Mouse (Mus musculus) MEL (cell line): ENCODE results near the gene Gstp1. TPM values are rescaled to one million over a fixed set of nuclear protein-coding genes. Genes with fewer than 3 reads are reported as not detected.
"Not testable (repeated sequence)": the region's sequence is repeated elsewhere in the genome, so short reads cannot be mapped to it uniquely, and the experiment has no call there.

ENCODE experiments used
- DNase-seq: peaks from one replicate; pipeline ENCODE4 v3.0.0; 2011; ENCODE audit warnings: low read depth, low spot score
- H3K27ac ChIP-seq: 2 replicates; pipeline ENCODE4 v1.5.1; 2012; ENCODE audit warnings: low read depth, mild to moderate bottlenecking, control low read depth, low read length, moderate library complexity; ENCODE audit not compliant: control insufficient read depth
- H3K27me3 ChIP-seq, 2 experiments: fragments of 150-350 bp in 1 of 2; sonication (generic) in 1 of 2; 2 replicates each; pipeline ENCODE4 v1.6.1; 2012; ENCODE audit warnings: low read length in 2 of 2, mild to moderate bottlenecking in 2 of 2, improper control_type of control experiment in 1 of 2, moderate library complexity in 1 of 2; ENCODE audit not compliant: insufficient read depth in 2 of 2, control insufficient read depth in 1 of 2
- H3K36me3 ChIP-seq, 2 experiments: 2 replicates each; pipeline ENCODE4 v1.6.1; 2012 to 2014; ENCODE audit warnings: low read length in 2 of 2, improper control_type of control experiment in 1 of 2, inconsistent platforms in 1 of 2, mild to moderate bottlenecking in 1 of 2; ENCODE audit not compliant: insufficient read depth in 2 of 2, control insufficient read depth in 1 of 2
- H3K4me1 ChIP-seq, 2 experiments: fragments of 150-350 bp in 1 of 2; sonication (generic) in 1 of 2; 2 replicates each; pipeline ENCODE4 v1.6.1; 2012; ENCODE audit warnings: low read length in 2 of 2, improper control_type of control experiment in 1 of 2, mild to moderate bottlenecking in 1 of 2; ENCODE audit not compliant: insufficient read depth in 2 of 2, control insufficient read depth in 1 of 2
- H3K4me3 ChIP-seq, 2 experiments: fragments of 150-350 bp in 1 of 2; sonication (generic) in 1 of 2; 2 replicates each; pipeline ENCODE4 v1.5.1; 2012; ENCODE audit warnings: low read depth in 2 of 2, low read length in 2 of 2, mild to moderate bottlenecking in 2 of 2, moderate library complexity in 2 of 2, control low read depth in 1 of 2, improper control_type of control experiment in 1 of 2; ENCODE audit not compliant: control insufficient read depth in 1 of 2, insufficient read depth in 1 of 2
- H3K79me2 ChIP-seq: 2 replicates; pipeline ENCODE4 v1.6.1; 2012; ENCODE audit warnings: mild to moderate bottlenecking, low read length, moderate library complexity; ENCODE audit not compliant: control insufficient read depth, poor library complexity, insufficient read depth
- H3K9ac ChIP-seq: 2 replicates; pipeline ENCODE4 v1.6.1; 2012; ENCODE audit warnings: low read depth, mild to moderate bottlenecking, control low read depth, low read length, moderate library complexity; ENCODE audit not compliant: control insufficient read depth, poor library complexity, severe bottlenecking
- H3K9me3 ChIP-seq: fragments of 150-350 bp; sonication (generic); replicated peaks from 2 replicates; pipeline ENCODE4 v1.6.1; 2012; ENCODE audit warnings: mild to moderate bottlenecking, low read length, improper control_type of control experiment, moderate library complexity; ENCODE audit not compliant: insufficient read depth
- BHLHE40 ChIP-seq: IDR thresholded peaks from 2 replicates; pipeline ENCODE4 v1.6.1; 2012; ENCODE audit warnings: low read depth, mild to moderate bottlenecking, inconsistent platforms, low read length, improper control_type of control experiment, borderline replicate concordance
- CHD1 ChIP-seq: IDR thresholded peaks from 2 replicates; pipeline ENCODE4 v1.6.1; 2012; ENCODE audit warnings: low read depth, mild to moderate bottlenecking, inconsistent platforms, low read length, improper control_type of control experiment
- ELF1 ChIP-seq: IDR thresholded peaks from 2 replicates; pipeline ENCODE4 v1.6.1; 2014; ENCODE audit warnings: low read depth, mild to moderate bottlenecking, inconsistent platforms, low read length, improper control_type of control experiment, moderate library complexity
- ETS1 ChIP-seq: IDR thresholded peaks from 2 replicates; pipeline ENCODE4 v1.6.1; 2012; ENCODE audit warnings: low read depth, mild to moderate bottlenecking, inconsistent platforms, low read length, improper control_type of control experiment, moderate library complexity
- HCFC1 ChIP-seq: IDR thresholded peaks from 2 replicates; pipeline ENCODE4 v1.6.1; 2012; ENCODE audit warnings: low read depth, mild to moderate bottlenecking, inconsistent platforms, low read length, improper control_type of control experiment, moderate library complexity
- MXI1 ChIP-seq: IDR thresholded peaks from 2 replicates; pipeline ENCODE4 v1.6.1; 2011; ENCODE audit warnings: mild to moderate bottlenecking, low read depth, low read length, improper control_type of control experiment
- MYC ChIP-seq: IDR thresholded peaks from 2 replicates; pipeline ENCODE4 v1.6.1; 2011; ENCODE audit warnings: low read depth, mild to moderate bottlenecking, low read length, improper control_type of control experiment, moderate library complexity
- POLR2AphosphoS5 ChIP-seq: IDR thresholded peaks from 2 replicates; pipeline ENCODE4 v1.6.1; 2012; ENCODE audit warnings: low read depth, borderline replicate concordance, mild to moderate bottlenecking, inconsistent platforms, low read length, moderate library complexity, mixed read lengths
- TBP ChIP-seq: IDR thresholded peaks from 2 replicates; pipeline ENCODE4 v1.8.0; 2011; ENCODE audit warnings: low read depth, low read length, improper control_type of control experiment
- USF1 ChIP-seq: IDR thresholded peaks from 2 replicates; pipeline ENCODE4 v1.6.1; 2014; ENCODE audit warnings: low read depth, mild to moderate bottlenecking, inconsistent platforms, low read length, improper control_type of control experiment, moderate library complexity
- polyA plus RNA-seq, 2 experiments: library from polyadenylated mRNA; stranded (reverse) in 1 of 2; unstranded in 1 of 2; fragments of >175 nt in 1 of 2; fragments of >200 nt in 1 of 2; gene quantifications; 2 replicates each; pipeline versions ENCODE4 v1.2.1 to v1.2.4; 2012; ENCODE audit warnings: low replicate concordance in 2 of 2, low read depth in 1 of 2; ENCODE audit not compliant: insufficient read length in 2 of 2, insufficient read depth in 1 of 2, missing spikeins in 1 of 2
- total RNA-seq: library from RNA; depleted of rRNA; stranded (reverse); fragments of 300-350 nt; gene quantifications from 2 replicates; pipeline ENCODE4 v1.2.3, GENCODE M21; 2012

Gene Gstp1
- total and polyA plus RNA-seq, 3 experiments: 251 to 369 TPM; not detected in 1

DNA sequence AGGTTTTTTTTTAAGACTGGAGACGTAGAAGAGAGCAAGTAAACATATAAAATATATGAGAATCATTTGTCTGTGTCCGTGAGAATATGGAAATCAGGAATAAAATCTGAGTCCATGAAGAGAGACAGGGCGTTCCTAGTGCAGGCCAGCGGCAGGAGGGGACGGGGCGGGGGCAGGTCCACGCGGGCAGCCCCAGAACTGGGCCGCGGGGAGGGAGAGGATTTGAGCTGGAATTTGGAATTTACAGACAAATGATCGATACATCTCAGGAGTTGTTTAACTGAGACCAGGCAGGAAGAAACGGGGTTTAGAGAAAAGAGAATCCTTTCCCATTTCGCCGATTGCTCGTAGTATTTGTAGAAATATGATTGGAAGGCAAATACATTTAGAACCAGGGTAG, 32.5 kb upstream of the Gstp1 start:
- Histone ChIP-seq H3K9ac (no peak overlapping the region), H3K27ac (no peak overlapping the region), H3K4me3 (no peak overlapping the region), H3K36me3 (no peaks in the 10 kb centered on the region), H3K27me3 (peaks cover 7 to 9% of the 10 kb centered on the region in 2 experiments), H3K79me2 (no peaks in the 10 kb centered on the region), H3K9me3 (no peaks in the 10 kb centered on the region), H3K4me1 (no peaks in the 10 kb centered on the region)
- TF ChIP-seq ETS1 (no peak), MXI1 (no peak), ELF1 (no peak), POLR2AphosphoS5 (no peak), BHLHE40 (no peak), USF1 (no peak), TBP (no peak), MYC (no peak), CHD1 (no peak)
- DNase-seq: no peak

DNA sequence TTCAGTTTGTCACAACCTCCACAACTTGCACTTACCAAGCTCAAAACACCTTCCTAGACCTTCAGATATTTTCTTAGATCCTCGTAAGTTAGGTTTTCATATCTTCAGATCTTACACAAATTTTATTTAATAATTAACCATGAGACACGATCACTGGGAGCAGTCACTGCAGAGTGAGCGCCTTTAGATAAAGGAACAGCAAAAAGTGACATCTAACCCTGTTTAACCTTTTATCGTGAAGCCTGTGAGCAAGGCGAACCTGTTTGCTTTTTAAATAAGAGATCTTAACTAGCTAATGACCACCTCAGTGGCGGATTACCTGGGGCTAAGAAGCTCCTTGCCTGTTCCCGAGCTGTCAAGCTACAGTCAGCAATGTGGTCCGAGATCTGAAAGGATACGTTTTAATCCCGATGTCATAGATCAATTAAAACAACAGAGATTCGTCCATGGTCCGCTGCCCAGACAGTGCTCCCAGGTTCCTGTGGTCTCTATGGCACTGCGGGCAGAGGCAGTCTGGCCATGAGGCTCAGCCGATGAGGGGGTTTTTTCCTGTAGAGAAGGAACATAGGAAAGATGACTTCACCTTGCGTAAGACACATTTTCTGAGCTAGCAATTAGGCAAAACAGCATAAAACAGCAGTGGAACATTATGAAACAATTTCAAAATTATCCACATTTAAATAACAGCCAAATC, 31.1 kb upstream of the Gstp1 start:
- Histone ChIP-seq H3K9me3 (no peaks in the 10 kb centered on the region), H3K4me3 (no peak overlapping the region)
- DNase-seq: no peak
- TF ChIP-seq HCFC1: no peak
- TF ChIP-seq, all 39 proteins: peak for 0
- Histone ChIP-seq H3K27me3 (peaks cover 6 to 7% of the 10 kb centered on the region in 2 experiments), H3K79me2 (no peaks in the 10 kb centered on the region), H3K9ac (no peak overlapping the region), H3K27ac (no peak overlapping the region), H3K36me3 (no peaks in the 10 kb centered on the region), H3K4me1 (peaks cover 0 to 2% of the 10 kb centered on the region in 2 experiments; a peak in 1 of 4 replicates)

DNA sequence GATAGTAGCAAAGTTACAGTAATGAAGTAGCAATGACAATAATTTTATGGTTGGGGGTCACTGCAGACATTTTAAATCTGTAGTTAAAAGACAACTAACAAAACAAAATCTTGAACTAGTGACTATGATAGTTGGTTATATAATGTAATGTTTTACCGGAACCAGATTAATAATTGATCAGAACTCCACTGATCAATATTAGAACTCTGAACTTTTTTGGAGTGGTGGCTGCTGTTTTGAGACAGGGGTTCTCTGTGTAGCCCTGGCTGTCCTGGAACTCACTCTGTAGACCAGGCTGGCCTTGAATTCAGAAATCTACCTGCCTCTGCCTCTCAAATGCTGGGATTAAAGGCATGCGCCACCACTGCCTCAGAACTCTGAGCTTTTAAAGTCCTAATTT, 30.5 kb upstream of the Gstp1 start:
- not testable (repeated sequence) for H3K27ac ChIP-seq

More for the DNA sequence above, 30.5 kb upstream of the Gstp1 start:
- not testable (repeated sequence) for H3K9me3 ChIP-seq, H3K27me3 ChIP-seq, H3K79me2 ChIP-seq, DNase-seq, H3K36me3 ChIP-seq, H3K4me3 ChIP-seq, H3K4me1 ChIP-seq, H3K9ac ChIP-seq
